Mouse (Mus musculus) kidney, embryonic 14.5 days (tissue): Measurements from ENCODE around the gene Clk3. TPM values are rescaled to one million over a fixed set of nuclear protein-coding genes. Genes with fewer than 3 reads are reported as not detected.

Source experiments
- polyA plus RNA-seq: library from polyadenylated mRNA; unstranded; fragments of >200 nt; fragmentation: Nextera tagmentation; extraction: Ambion mirVana; gene quantifications from 2 replicates; pipeline ENCODE4 v1.2.1, GENCODE M21; 2014

Gene Clk3
- polyA plus RNA-seq, 1 experiment from 2014 or later = 69.3 TPM

Other genes with a start within 250 kb of the Clk3 start
- gene Cox5a, start 244.6 kb downstream of the Clk3 start, polyA plus RNA-seq = 675 and 707 TPM in 2 replicates
- gene Fam219b, start 228.3 kb downstream of the Clk3 start, polyA plus RNA-seq = 13.3 and 19.7 TPM in 2 replicates
- gene Mpi, start 213.1 kb downstream of the Clk3 start, polyA plus RNA-seq = 36.5 and 37.7 TPM in 2 replicates
- 69.2 and 71.4 TPM in 2 replicates for gene Scamp2, start 204.9 kb downstream of the Clk3 start, polyA plus RNA-seq
- 5.4 and 13.7 TPM in 2 replicates for gene Ulk3, start 176.4 kb downstream of the Clk3 start, polyA plus RNA-seq
- not detected in 2 replicates for gene Cplx3, start 159.6 kb downstream of the Clk3 start, polyA plus RNA-seq
- not detected in 2 replicates for gene Lman1l, start 145.1 kb downstream of the Clk3 start, polyA plus RNA-seq
- 24.3 and 26.1 TPM in 2 replicates for gene Csk, start 112.2 kb downstream of the Clk3 start, polyA plus RNA-seq
- gene Cyp1a2, start 82.2 kb downstream of the Clk3 start, polyA plus RNA-seq = not detected in 2 replicates
- gene Cyp1a1, start 77.9 kb downstream of the Clk3 start, polyA plus RNA-seq = 0.08 and 0.11 TPM in 2 replicates
- gene Edc3, start 57.3 kb downstream of the Clk3 start, polyA plus RNA-seq = 20.7 and 24.1 TPM in 2 replicates
- gene Arid3b, start 70.9 kb upstream of the Clk3 start, polyA plus RNA-seq = 6.5 and 7.2 TPM in 2 replicates
- gene Ubl7, start 145.1 kb upstream of the Clk3 start, polyA plus RNA-seq = 106 and 108 TPM in 2 replicates
- 0.93 TPM in 2 replicates for gene Sema7a, start 174.3 kb upstream of the Clk3 start, polyA plus RNA-seq
- 0.47 and 0.87 TPM in 2 replicates for gene Cyp11a1, start 240.6 kb upstream of the Clk3 start, polyA plus RNA-seq